ENCODE assay signal across 10 mouse cellular contexts in genomic region chr1:64853738-64854730, GRCm38 (mm10).
DNase-seq lines count a peak whose midpoint lies in the region; ATAC-seq lines count a peak whose summit lies in the region.
"Had no signal": no experiment of that assay in that cellular context is flagged by ENCODE, and none has a peak within 500 bp of the region (broad histone marks: within the 10 kb centered on the region; RNA-seq: fewer than 3 reads in every experiment).

No protein-coding gene starts in this region.

- H3K4me2 ChIP-seq in forebrain, embryonic 14.5 days (ENCODE audit: low read length): no peak overlapping the region
- H3K4me2 ChIP-seq: embryonic facial prominence, embryonic 15.5 days; liver, embryonic 13.5 days had no signal

- no peak overlapping the region for H3K9ac ChIP-seq in forebrain, embryonic 14.5 days (ENCODE audit: low read length)
- H3K9ac ChIP-seq: embryonic facial prominence, embryonic 15.5 days; liver, embryonic 13.5 days had no signal

- peak; percentile 97 for ATAC-seq in forebrain, embryonic 14.5 days

- H3K36me3 ChIP-seq in forebrain, embryonic 14.5 days (ENCODE audit: control insufficient read depth, insufficient read depth, low read length): no peaks in the 10 kb centered on the region
- no peaks in the 10 kb centered on the region for H3K36me3 ChIP-seq in midbrain, embryonic 10.5 days
- H3K36me3 ChIP-seq: embryonic facial prominence, embryonic 15.5 days; liver, embryonic 13.5 days had no signal

- H3K4me3 ChIP-seq in forebrain, embryonic 14.5 days (ENCODE audit: low read depth, low read length): no peak overlapping the region
- H3K4me3 ChIP-seq in midbrain, embryonic 10.5 days: no peak overlapping the region
- H3K4me3 ChIP-seq: embryonic facial prominence, embryonic 15.5 days; liver, embryonic 13.5 days had no signal

- DNase-seq in NIH3T3 (ENCODE audit: low read depth): peak; percentile 64
- DNase-seq in adrenal gland, adult 8-10 months: peak; percentile 77
- peak; percentile 85 for DNase-seq in forebrain, embryonic 14.5 days (ENCODE audit: low spot score)
- DNase-seq in midbrain, embryonic 10.5 days (ENCODE audit: low spot score): peak; percentile 47
- DNase-seq in spleen, postnatal 4 days (ENCODE audit: low spot score in 2 of 2): no peak
- DNase-seq in urinary bladder, postnatal 4 days (ENCODE audit: low spot score in 2 of 2): no peak
- no peak for DNase-seq in kidney, adult 8-10 months
- DNase-seq: kidney, adult 11 months; liver, embryonic 13.5 days had no signal

- peaks cover 31% of the 10 kb centered on the region for H3K4me1 ChIP-seq in forebrain, embryonic 14.5 days (ENCODE audit: control insufficient read depth, insufficient read depth, low read length)
- peaks cover 47% of the 10 kb centered on the region for H3K4me1 ChIP-seq in midbrain, embryonic 10.5 days
- H3K4me1 ChIP-seq: embryonic facial prominence, embryonic 15.5 days had no signal

- H3K27ac ChIP-seq in forebrain, embryonic 14.5 days (ENCODE audit: low read depth, low read length): peak overlapping the region; percentile 56; the same call in 1 of the 2 replicates
- H3K27ac ChIP-seq in midbrain, embryonic 10.5 days (replicated peaks): peak overlapping the region; percentile 74
- H3K27ac ChIP-seq: embryonic facial prominence, embryonic 15.5 days; liver, embryonic 13.5 days had no signal

- no peaks in the 10 kb centered on the region for H3K9me3 ChIP-seq in forebrain, embryonic 14.5 days (replicated peaks; ENCODE audit: control insufficient read depth, low read length)
- H3K9me3 ChIP-seq in midbrain, embryonic 10.5 days (replicated peaks): no peaks in the 10 kb centered on the region
- H3K9me3 ChIP-seq: embryonic facial prominence, embryonic 15.5 days; liver, embryonic 13.5 days had no signal

- H3K27me3 ChIP-seq in forebrain, embryonic 14.5 days (replicated peaks; ENCODE audit: control insufficient read depth, insufficient read depth, low read length): no peaks in the 10 kb centered on the region
- H3K27me3 ChIP-seq in midbrain, embryonic 10.5 days (ENCODE audit: low read depth, poor library complexity, severe bottlenecking): no peaks in the 10 kb centered on the region
- H3K27me3 ChIP-seq: embryonic facial prominence, embryonic 15.5 days; liver, embryonic 13.5 days had no signal

- WGBS in forebrain, embryonic 14.5 days: 10% methylated on average over 5 of the region's 5 CpGs
- WGBS in midbrain, embryonic 10.5 days: 30% methylated on average over 5 of the region's 5 CpGs

Comparison
In these comparisons a context has a peak if more than half of its experiments do, and no peak if none do; other contexts are left out.
1. DNase-seq: peak in NIH3T3 (single experiment), adrenal gland, adult 8-10 months (single experiment), forebrain, embryonic 14.5 days (single experiment) and midbrain, embryonic 10.5 days (single experiment); none in spleen, postnatal 4 days (0 of 2), urinary bladder, postnatal 4 days (0 of 2) and kidney, adult 8-10 months (0 of 2).